Mouse (Mus musculus) kidney, postnatal 14 days (tissue): ENCODE results near the gene Heatr1.
A peak's percentile ranks its signal among the peaks of the same experiment; 100 is the strongest.
"Not testable (repeated sequence)": the region's sequence is repeated elsewhere in the genome, so short reads cannot be mapped to it uniquely, and the experiment has no call there.

Experiments used
- DNase-seq: peaks from one replicate; pipeline ENCODE4 v3.0.0; 2022; ENCODE audit warnings: mixed read lengths

Gene Heatr1

GRCm38 (mm10) chr13:12454686-12455390 is 60.0 kb downstream of the Heatr1 start:
- DNase-seq, result no peak

- peak; percentile 60 for DNase-seq
Observed at GRCm38 (mm10) chr13:12456711-12457110, 61.9 kb downstream of the Heatr1 start.

- DNase-seq, result peak; percentile 75
Observed at GRCm38 (mm10) chr13:12460443-12460842, 65.6 kb downstream of the Heatr1 start.

DNA sequence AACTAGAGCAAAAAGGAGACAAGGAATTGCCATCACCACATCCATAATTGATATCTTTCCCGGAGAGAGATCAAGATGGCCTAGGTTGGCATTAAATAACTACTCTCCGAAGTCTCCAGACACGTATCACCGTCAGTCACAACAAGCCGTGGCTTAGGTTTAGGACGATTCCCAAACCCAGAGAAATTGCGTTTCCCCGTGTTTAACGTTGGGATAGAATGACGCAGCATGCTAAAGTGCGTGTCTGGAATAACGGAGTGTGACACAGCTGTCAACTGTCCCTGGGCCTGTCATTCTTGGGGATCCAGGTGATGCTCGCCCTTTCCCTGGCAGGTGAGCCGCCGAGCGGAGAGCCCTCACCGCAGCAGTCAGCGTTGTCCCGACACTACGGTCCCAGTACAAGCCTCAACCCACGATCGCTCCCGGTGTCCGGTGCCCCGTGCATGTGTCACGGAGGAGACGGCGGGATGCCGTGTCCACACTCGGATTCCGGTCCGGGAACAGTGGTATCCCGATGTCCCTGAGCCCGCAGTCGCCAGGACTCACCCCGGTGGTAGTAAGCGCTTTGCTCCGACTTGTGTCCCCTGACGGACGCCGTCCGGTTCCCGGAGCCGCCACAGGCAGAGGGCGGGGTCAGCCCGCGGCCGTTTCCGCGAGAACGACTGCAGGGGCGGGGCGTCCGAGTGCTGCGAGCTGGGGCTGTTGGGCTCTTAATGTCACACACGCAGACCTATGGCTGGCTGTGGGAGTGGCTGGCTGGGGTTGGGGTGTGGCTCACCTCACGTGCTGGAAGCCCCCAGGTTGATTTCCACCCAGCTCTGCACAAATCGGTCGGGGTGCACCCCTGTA is 66.3 kb downstream of the Heatr1 start:
- peak; percentile 96 for DNase-seq

DNA sequence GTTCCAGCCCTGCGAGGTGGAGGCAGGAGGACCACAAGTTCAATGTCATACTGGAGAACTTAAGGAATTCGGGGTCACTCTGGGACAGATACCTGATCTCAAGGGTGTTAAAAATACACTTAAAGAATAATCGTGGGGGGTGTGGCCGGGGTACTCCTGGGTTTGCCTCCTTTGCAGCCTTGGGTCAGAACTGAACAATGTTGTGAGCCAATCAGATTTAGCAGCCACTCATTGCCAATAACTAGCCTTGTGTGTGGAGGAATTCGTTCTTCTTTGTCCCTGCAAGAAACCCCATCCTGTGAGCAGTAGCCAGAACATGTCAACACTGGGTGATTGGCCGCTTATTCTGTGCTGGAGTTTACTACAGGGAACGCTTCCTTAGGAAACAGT is 66.9 kb downstream of the Heatr1 start:
- no peak for DNase-seq

DNA sequence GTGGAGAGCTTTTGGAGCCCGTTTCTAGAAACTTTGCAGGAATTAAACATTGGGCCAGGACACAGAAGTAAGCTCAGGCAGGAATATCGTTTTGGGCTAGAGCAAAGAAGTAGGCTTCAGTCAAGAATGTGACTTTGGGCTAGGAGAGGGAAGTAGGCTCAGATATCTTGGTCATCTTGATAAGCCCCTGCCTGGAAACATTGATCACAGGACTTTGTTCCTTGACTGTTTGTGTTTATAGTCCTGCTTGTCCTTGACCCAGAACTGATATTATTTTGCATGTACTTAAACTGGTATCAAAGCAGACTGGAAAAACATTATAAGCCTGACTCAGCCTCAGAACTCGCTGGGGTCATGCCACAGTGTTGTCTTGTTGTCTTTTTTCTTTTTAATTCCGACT is 67.8 kb downstream of the Heatr1 start:
- DNase-seq, result no peak

- not testable (repeated sequence) for DNase-seq
Observed at GRCm38 (mm10) chr13:12464159-12464558, 69.3 kb downstream of the Heatr1 start.

DNA sequence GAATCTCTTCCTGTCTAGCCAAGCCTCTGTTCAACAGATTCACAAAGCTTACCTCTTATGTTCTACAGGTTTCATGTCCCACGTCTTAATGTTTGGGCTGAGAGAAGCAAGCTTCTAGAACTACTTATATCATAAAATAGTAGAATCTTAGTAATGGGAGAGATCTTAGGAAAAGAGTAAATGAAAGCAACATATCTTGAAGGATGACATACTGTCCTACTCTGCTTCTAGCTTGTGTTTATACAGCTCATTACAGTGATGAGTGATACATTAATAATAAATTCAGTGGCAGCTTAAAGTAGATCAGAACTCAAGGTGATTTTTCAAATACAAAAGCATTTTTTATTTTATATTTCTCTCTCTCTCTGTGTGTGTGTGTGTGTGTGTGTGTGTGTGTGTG is 70.0 kb downstream of the Heatr1 start, which contains the start of gene Lgals8:
Gene Lgals8 (minus strand): TSS at position 101 of the 400 bp plus-strand sequence.
- DNase-seq, result no peak

DNA sequence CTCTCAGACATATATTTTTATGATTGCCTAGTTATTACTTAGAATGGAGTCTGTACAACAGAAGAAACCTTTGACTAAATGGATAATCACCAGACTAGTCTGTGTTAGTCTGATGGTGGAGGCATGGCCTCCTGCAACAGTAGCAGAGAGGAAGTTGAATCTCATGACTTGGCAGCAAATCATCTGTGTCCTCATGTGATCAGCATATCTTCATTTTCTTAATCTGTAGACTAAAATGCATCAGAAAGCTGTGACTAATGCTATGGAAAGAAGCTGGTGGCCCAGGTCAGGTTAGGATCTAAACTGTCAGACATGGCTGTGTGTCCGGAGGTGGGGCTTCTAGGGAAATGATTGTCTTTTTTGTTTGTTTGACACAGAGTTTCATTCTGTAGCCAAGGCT is 73.7 kb downstream of the Heatr1 start:
- DNase-seq, result no peak

- peak; percentile 70 for DNase-seq
Observed at GRCm38 (mm10) chr13:12473724-12474378, 79.0 kb downstream of the Heatr1 start.

GRCm38 (mm10) chr13:12475239-12475638 is 80.4 kb downstream of the Heatr1 start:
- DNase-seq, result no peak

GRCm38 (mm10) chr13:12476886-12477285 is 82.1 kb downstream of the Heatr1 start:
- no peak for DNase-seq

DNA sequence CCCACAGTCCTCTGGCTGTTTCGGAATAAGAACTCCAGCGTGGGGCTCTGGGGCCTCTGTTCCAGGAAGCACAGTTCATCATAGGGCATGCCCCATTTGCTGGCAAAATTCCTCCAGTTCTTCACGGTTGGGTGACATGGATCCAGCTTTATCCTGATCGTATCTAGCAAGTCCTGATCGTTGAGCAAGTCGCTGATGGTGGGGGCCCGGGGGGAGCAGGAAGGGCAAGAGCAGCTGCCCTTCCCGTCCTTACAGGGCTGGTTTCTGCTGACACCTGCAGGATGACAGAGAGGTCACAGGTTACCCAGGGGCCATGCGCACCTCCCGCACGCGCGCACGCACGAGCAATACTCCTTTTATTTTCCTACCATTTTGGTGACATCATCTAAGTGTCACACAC is 83.5 kb downstream of the Heatr1 start:
- DNase-seq, result peak; percentile 82

- no peak for DNase-seq
Observed at GRCm38 (mm10) chr13:12479802-12480201, 85.0 kb downstream of the Heatr1 start.

DNA sequence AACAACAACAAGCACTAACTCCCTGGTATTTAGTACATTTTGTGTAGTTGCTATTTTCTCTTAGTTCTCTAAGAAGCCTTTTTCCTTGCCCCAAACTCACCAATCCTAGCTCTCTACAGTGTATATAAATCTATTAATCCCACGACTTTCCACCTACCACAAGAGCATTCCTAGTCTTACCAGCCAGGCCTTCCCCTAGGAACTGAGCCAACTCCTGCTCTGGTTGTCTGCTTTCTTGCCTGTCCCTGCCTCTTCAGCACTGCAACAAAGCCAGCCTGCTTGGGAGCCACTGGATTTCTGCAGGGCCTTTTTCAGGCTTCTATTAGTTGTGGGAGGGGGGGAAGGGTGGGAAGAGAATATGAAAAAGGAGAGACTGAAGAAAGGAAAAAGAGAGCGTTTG is 90.4 kb downstream of the Heatr1 start:
- no peak for DNase-seq

DNA sequence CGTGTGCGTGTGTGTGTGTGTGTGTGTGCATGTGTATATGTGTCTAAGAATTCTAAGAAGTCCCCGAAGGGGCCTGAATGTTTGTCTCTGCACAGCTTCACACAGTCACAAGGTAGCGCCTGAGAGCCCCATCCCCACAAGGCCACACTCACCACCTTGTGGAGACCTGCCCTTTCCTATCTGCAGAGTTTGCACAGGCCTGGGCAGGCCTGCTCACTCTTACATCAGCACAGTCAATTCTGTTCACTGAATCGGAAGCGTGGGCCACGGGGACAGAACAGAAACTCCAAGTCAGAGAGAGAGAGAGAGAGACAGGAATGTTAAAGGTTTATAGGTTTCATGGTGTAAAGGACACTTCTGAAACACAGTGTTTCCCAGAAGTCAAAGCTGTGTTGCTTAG is 90.8 kb downstream of the Heatr1 start:
- DNase-seq, result no peak
